Mouse (Mus musculus): ENCODE data around the gene Znrf3.

DNA sequence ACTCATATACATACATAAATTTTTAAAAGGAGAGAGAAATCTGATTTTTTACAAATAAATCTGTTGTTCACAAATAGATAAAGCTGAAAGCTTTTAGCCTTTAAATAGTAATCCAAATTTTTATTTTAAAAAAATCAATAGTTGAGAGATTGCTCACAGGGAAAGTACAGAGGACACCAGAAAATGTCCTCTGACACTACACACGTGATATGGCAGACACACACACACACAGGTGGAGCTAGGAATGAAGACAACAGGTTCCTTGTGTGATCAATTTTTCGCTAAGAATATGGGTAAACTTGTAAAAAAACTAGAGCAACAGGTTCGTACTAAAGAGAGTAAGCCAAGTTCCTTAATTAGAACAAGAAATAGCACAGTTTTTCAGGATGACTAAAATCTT, 118.4 kb downstream of the Znrf3 start:
- no peak for TF ChIP-seq CTCF (IDR thresholded peaks at IDR 0.05; ENCODE audit: control insufficient read depth, insufficient read depth, insufficient replicate concordance, low read depth, low read length)
- no peak for TF ChIP-seq POLR2A (IDR thresholded peaks at IDR 0.05; ENCODE audit: control insufficient read depth, low read depth, low read length)
